Comparison of ENCODE assay signal across 19 mouse cellular contexts in genomic region chr4:62649536-62650230, GRCm38 (mm10).
A peak's percentile ranks its signal among the peaks of the same experiment; 100 is the strongest.
DNase-seq lines count a peak whose midpoint lies in the region; ATAC-seq and TF ChIP-seq lines count a peak whose summit lies in the region.
"Had no signal": no experiment of that assay in that cellular context is flagged by ENCODE, and none has a peak within 500 bp of the region (broad histone marks: within the 10 kb centered on the region; RNA-seq: fewer than 3 reads in every experiment).

No protein-coding gene starts in this region.

- DNase-seq in CH12.LX (ENCODE audit: extremely low read depth): no peak
- peak; percentile 83 for DNase-seq in cerebellum, adult 11 months
- DNase-seq in cerebellum, adult 8-10 months: peak; percentile 81
- DNase-seq in cerebellum, postnatal 14 days: peak; percentile 73 to 83
- no peak for DNase-seq in spleen, postnatal 14 days (ENCODE audit: low spot score in 2 of 2)
- no peak for DNase-seq in lung, adult 18-20 months
- no peak for DNase-seq in spleen, adult 12 weeks (ENCODE audit: low spot score)
- DNase-seq: adrenal gland, adult 2 months; adrenal gland, postnatal 25 days; gastrocnemius, postnatal 10 days; heart, adult 2 months; kidney, adult 11 months; kidney, adult 9 months had no signal

- peak; percentile 49; the same call in 1 of the 2 replicates for TF ChIP-seq EP300 in CH12.LX (IDR thresholded peaks at IDR 0.05; ENCODE audit: low read length)

- TF ChIP-seq POLR2A in CH12.LX (IDR thresholded peaks at IDR 0.05; ENCODE audit: low read depth, low read length): no peak

- no peak for TF ChIP-seq CTCF in CH12.LX (conservative IDR thresholded peaks at IDR 0.05 in 1 of 2, IDR thresholded peaks at IDR 0.05 in 1 of 2; ENCODE audit: low read depth in 2 of 2, low read length in 2 of 2)

- H3K4me3 ChIP-seq in CH12.LX (replicated peaks in 1 of 3; ENCODE audit: low read depth in 2 of 3, low read length in 2 of 3, poor library complexity in 1 of 3): no peak overlapping the region
- H3K4me3 ChIP-seq in heart, embryonic 11.5 days (ENCODE audit: low read depth, low read length): no peak overlapping the region
- H3K4me3 ChIP-seq: embryonic facial prominence, embryonic 12.5 days; forebrain, embryonic 15.5 days; heart, adult 2 months; heart, embryonic 12.5 days had no signal

- WGBS in heart, embryonic 11.5 days (ENCODE audit: insufficient replicate concordance): 71% methylated on average over 8 of the region's 8 CpGs

- H3K4me2 ChIP-seq in CH12.LX (ENCODE audit: insufficient read depth, low read depth, poor library complexity, severe bottlenecking): no peak overlapping the region
- no peak overlapping the region for H3K4me2 ChIP-seq in heart, embryonic 11.5 days
- H3K4me2 ChIP-seq: embryonic facial prominence, embryonic 12.5 days; forebrain, embryonic 15.5 days; heart, embryonic 12.5 days had no signal

- no peaks in the 10 kb centered on the region for H3K79me2 ChIP-seq in CH12.LX (replicated peaks; ENCODE audit: control insufficient read depth, extremely low read depth, insufficient read depth, poor library complexity, severe bottlenecking)

- H3K36me3 ChIP-seq in CH12.LX (replicated peaks in 1 of 2; ENCODE audit: control insufficient read depth in 1 of 2, insufficient read depth in 1 of 2, low read length in 1 of 2): no peaks in the 10 kb centered on the region
- H3K36me3 ChIP-seq in heart, embryonic 11.5 days (ENCODE audit: control insufficient read depth, insufficient read depth, low read length): 0 out of 2 replicates have a peak, but pooled peaks cover 2% of the 10 kb centered on the region
- H3K36me3 ChIP-seq: embryonic facial prominence, embryonic 12.5 days; forebrain, embryonic 15.5 days had no signal

- dilution Hi-C loops in CH12.LX (cut with MboI; ENCODE audit: extremely low pct_ligation_motif_present, extremely low pct_unique_long_range_greater_than_20kb, low sequenced_read_pairs): no loop called here

- H3K27me3 ChIP-seq in CH12.LX (replicated peaks): no peaks in the 10 kb centered on the region
- peaks cover 22% of the 10 kb centered on the region for H3K27me3 ChIP-seq in heart, embryonic 11.5 days (ENCODE audit: control insufficient read depth, insufficient read depth, low read length)
- H3K27me3 ChIP-seq: embryonic facial prominence, embryonic 12.5 days; forebrain, embryonic 15.5 days had no signal

- TF ChIP-seq RAD21 in CH12.LX (IDR thresholded peaks at IDR 0.05; ENCODE audit: low read depth, low read length): no peak

- H3K9ac ChIP-seq in CH12.LX (ENCODE audit: insufficient read depth, low read depth): no peak overlapping the region
- H3K9ac ChIP-seq in heart, embryonic 11.5 days (ENCODE audit: low read depth, low read length): no peak overlapping the region
- H3K9ac ChIP-seq: embryonic facial prominence, embryonic 12.5 days; forebrain, embryonic 15.5 days; heart, embryonic 12.5 days had no signal

- peak overlapping the region; percentile 28; the same call in 1 of the 2 replicates for H3K27ac ChIP-seq in CH12.LX (ENCODE audit: insufficient read depth, low read depth)
- no peak overlapping the region for H3K27ac ChIP-seq in heart, embryonic 11.5 days (ENCODE audit: low read depth, low read length)
- H3K27ac ChIP-seq: embryonic facial prominence, embryonic 12.5 days; forebrain, embryonic 15.5 days; heart, adult 2 months had no signal

- no peaks in the 10 kb centered on the region for H3K9me3 ChIP-seq in CH12.LX (replicated peaks; ENCODE audit: low read length)
- no peaks in the 10 kb centered on the region for H3K9me3 ChIP-seq in heart, embryonic 11.5 days (replicated peaks; ENCODE audit: control insufficient read depth, low read length)
- H3K9me3 ChIP-seq: embryonic facial prominence, embryonic 12.5 days; forebrain, embryonic 15.5 days; heart, embryonic 12.5 days had no signal

- no peak for ATAC-seq in heart, embryonic 11.5 days (replicated peaks; ENCODE audit: insufficient number of reproducible peaks, low FRiP score, low TSS enrichment)
- ATAC-seq: forebrain, embryonic 15.5 days; hindbrain, embryonic 16.5 days; inflammation-experienced regulatory T-cells, adult 6 months had no signal

- H3K4me1 ChIP-seq in CH12.LX (ENCODE audit: control insufficient read depth in 1 of 2, insufficient read depth in 2 of 2): peaks cover 33 to 56% of the 10 kb centered on the region in 2 experiments
- peaks cover 15% of the 10 kb centered on the region; the same call in 1 of the 2 replicates for H3K4me1 ChIP-seq in heart, embryonic 11.5 days (ENCODE audit: control insufficient read depth, insufficient read depth, low read length)
- H3K4me1 ChIP-seq: embryonic facial prominence, embryonic 12.5 days had no signal

- in situ Hi-C loops in CH12.LX (cut with MboI; ENCODE audit: low pct_ligation_motif_present, low pct_unique_long_range_greater_than_20kb, low sequenced_read_pairs): no loop called here

TF ChIP-seq in CH12.LX, 34 proteins besides CTCF, POLR2A, EP300 and RAD21:
- TF ChIP-seq ZNF384 (IDR thresholded peaks at IDR 0.05; ENCODE audit: low read depth, low read length): no peak
- 0 out of 2 replicates have a peak, but pooled peaks have one; percentile 18 for TF ChIP-seq BHLHE40 (IDR thresholded peaks at IDR 0.05; ENCODE audit: low read depth, low read length)
- no peak for TF ChIP-seq CHD1 (IDR thresholded peaks at IDR 0.05; ENCODE audit: low read depth, low read length)
- no peak for TF ChIP-seq JUN (IDR thresholded peaks at IDR 0.05; ENCODE audit: insufficient read depth, low read depth, low read length)
- no peak for TF ChIP-seq USF1 (IDR thresholded peaks at IDR 0.05; ENCODE audit: low read depth, low read length)
- no peak for TF ChIP-seq ETS1 (conservative IDR thresholded peaks at IDR 0.05; ENCODE audit: low read depth, low read length)
- no peak for TF ChIP-seq MAZ (IDR thresholded peaks at IDR 0.05; ENCODE audit: low read depth, low read length)
- peak; percentile 24; the same call in 1 of the 2 replicates for TF ChIP-seq IRF4 (IDR thresholded peaks at IDR 0.05; ENCODE audit: low read depth, low read length)
- peak; percentile 30; the same call in 1 of the 2 replicates for TF ChIP-seq TCF12 (IDR thresholded peaks at IDR 0.05; ENCODE audit: low read depth, low read length)
- no peak for TF ChIP-seq POLR2AphosphoS2 (IDR thresholded peaks at IDR 0.05; ENCODE audit: low read depth, low read length)
- no peak for TF ChIP-seq HCFC1 (IDR thresholded peaks at IDR 0.05; ENCODE audit: low read depth, low read length)
- TF ChIP-seq RCOR1 (conservative IDR thresholded peaks at IDR 0.05; ENCODE audit: low read depth, low read length): 0 out of 2 replicates have a peak, but pooled peaks have one; percentile 42
- no peak for TF ChIP-seq TBP (conservative IDR thresholded peaks at IDR 0.05; ENCODE audit: low read depth, low read length)
- no peak for TF ChIP-seq CHD2 (IDR thresholded peaks at IDR 0.05; ENCODE audit: low read length)

Comparison
In these comparisons a context has a peak if more than half of its experiments do, and no peak if none do; other contexts are left out.
1. DNase-seq: peak in cerebellum, adult 11 months (single experiment), cerebellum, adult 8-10 months (single experiment) and cerebellum, postnatal 14 days (2 of 2); none in CH12.LX (single experiment), spleen, postnatal 14 days (0 of 2), lung, adult 18-20 months (0 of 2) and spleen, adult 12 weeks (single experiment).